Mouse (Mus musculus) olfactory bulb, adult 2 months (tissue): Measurements from ENCODE around the gene Ksr1.

Source experiments
- CTCF ChIP-seq: fragments of 200-500 bp; IDR thresholded peaks from 2 replicates; pipeline ENCODE4 v1.5.1; 2012; ENCODE audit warnings: low read depth, mild to moderate bottlenecking, low read length, moderate library complexity; ENCODE audit not compliant: insufficient read depth
- POLR2A ChIP-seq: fragments of 200-500 bp; IDR thresholded peaks from 2 replicates; pipeline ENCODE4 v1.6.1; 2012; ENCODE audit warnings: mild to moderate bottlenecking, low read depth, low read length, moderate library complexity; ENCODE audit not compliant: insufficient read depth

GRCm38 (mm10) chr11:79046561-79047155 is 99.5 kb downstream of the Ksr1 start:
- no peak for TF ChIP-seq CTCF
- TF ChIP-seq POLR2A, result no peak
